Comparison of ENCODE assay signal across 9 mouse cellular contexts in the genomic region with DNA sequence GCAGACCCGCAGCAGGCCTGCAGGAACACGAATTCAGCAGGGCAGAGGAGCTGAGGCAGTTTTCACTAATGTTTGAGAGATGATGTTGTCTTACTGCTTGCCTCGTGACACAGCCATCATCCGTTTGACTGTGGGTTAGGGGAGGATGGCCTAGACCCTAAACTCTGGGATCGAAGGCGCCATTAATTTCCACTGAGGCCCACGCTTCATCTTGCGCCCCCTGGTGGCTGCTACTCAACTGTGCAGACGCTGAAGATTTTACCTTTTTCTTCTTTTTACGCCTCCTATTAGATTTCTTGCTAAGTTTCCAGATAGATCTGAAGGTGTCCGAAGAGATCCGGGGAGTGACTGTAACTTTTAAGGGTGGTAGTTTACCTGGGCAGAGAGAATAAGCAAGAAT. TPM values are rescaled to one million over a fixed set of nuclear protein-coding genes. Genes with fewer than 3 reads are reported as not detected.
DNase-seq lines count a peak whose midpoint lies in the region; ATAC-seq and TF ChIP-seq lines count a peak whose summit lies in the region.
"Had no signal": no experiment of that assay in that cellular context is flagged by ENCODE, and none has a peak within 500 bp of the region (broad histone marks: within the 10 kb centered on the region; RNA-seq: fewer than 3 reads in every experiment).

No protein-coding gene starts in this region.

- no peaks in the 10 kb centered on the region for H3K9me3 ChIP-seq in kidney, postnatal 0 days (replicated peaks; ENCODE audit: low read length)
- no peaks in the 10 kb centered on the region for H3K9me3 ChIP-seq in liver, embryonic 15.5 days (replicated peaks)
- H3K9me3 ChIP-seq: neural tube, embryonic 12.5 days had no signal

- WGBS in kidney, postnatal 0 days, result 43% methylated on average over 12 of the region's 12 CpGs
- WGBS in liver, embryonic 15.5 days (ENCODE audit: insufficient replicate concordance), result 36% methylated on average over 12 of the region's 12 CpGs

- H3K27me3 ChIP-seq in kidney, postnatal 0 days (ENCODE audit: insufficient read depth, low read length), result no peaks in the 10 kb centered on the region
- H3K27me3 ChIP-seq in liver, embryonic 15.5 days, result no peaks in the 10 kb centered on the region
- H3K27me3 ChIP-seq: neural tube, embryonic 12.5 days had no signal

- H3K36me3 ChIP-seq in kidney, postnatal 0 days (ENCODE audit: insufficient read depth, low read length), result no peaks in the 10 kb centered on the region
- H3K36me3 ChIP-seq in liver, embryonic 15.5 days (replicated peaks), result no peaks in the 10 kb centered on the region
- H3K36me3 ChIP-seq: neural tube, embryonic 12.5 days had no signal

- H3K4me3 ChIP-seq in kidney, postnatal 0 days (replicated peaks; ENCODE audit: low read depth, low read length), result no peak overlapping the region
- peak overlapping the region; percentile 9 for H3K4me3 ChIP-seq in gastrocnemius, adult 2 months
- no peak overlapping the region for H3K4me3 ChIP-seq in liver, embryonic 15.5 days (replicated peaks)
- H3K4me3 ChIP-seq: neural tube, embryonic 12.5 days had no signal

- no peak for ATAC-seq in kidney, postnatal 0 days (replicated peaks; ENCODE audit: low FRiP score, low read depth)
- ATAC-seq in liver, embryonic 15.5 days (ENCODE audit: insufficient read depth), result no peak

- intact Hi-C loops in gastrocnemius, adult 2 months (cut with DNase I), result loop anchor here (2.0 kb wide), 2 partner anchors 141 to 211 kb away; no protein-coding TSS in a partner anchor

- no peak overlapping the region for H3K27ac ChIP-seq in kidney, postnatal 0 days
- H3K27ac ChIP-seq in gastrocnemius, adult 2 months, result no peak overlapping the region
- H3K27ac ChIP-seq in liver, embryonic 15.5 days (replicated peaks), result no peak overlapping the region
- H3K27ac ChIP-seq: neural tube, embryonic 12.5 days had no signal

- peak; percentile 84 for TF ChIP-seq CTCF in kidney, postnatal 0 days (IDR thresholded peaks at IDR 0.05; ENCODE audit: low read depth)
- peak; percentile 92 for TF ChIP-seq CTCF in gastrocnemius, adult 2 months (IDR thresholded peaks at IDR 0.05)

- no peak overlapping the region for H3K9ac ChIP-seq in kidney, postnatal 0 days (ENCODE audit: low read depth, low read length)
- H3K9ac ChIP-seq in liver, embryonic 15.5 days, result no peak overlapping the region
- H3K9ac ChIP-seq: neural tube, embryonic 12.5 days had no signal

- H3K4me2 ChIP-seq in kidney, postnatal 0 days (ENCODE audit: low read length), result no peak overlapping the region
- peak overlapping the region; percentile 35; the same call in 1 of the 2 replicates for H3K4me2 ChIP-seq in liver, embryonic 15.5 days
- H3K4me2 ChIP-seq: neural tube, embryonic 12.5 days had no signal

- DNase-seq in kidney, postnatal 0 days (ENCODE audit: low spot score), result peak; percentile 53
- no peak for DNase-seq in kidney, adult 11 months
- peak; percentile 76 for DNase-seq in ES-CJ7 (ENCODE audit: low read depth, low spot score)
- DNase-seq in adrenal gland, postnatal 36 days, result peak; percentile 49 to 74
- peak; percentile 59 for DNase-seq in gastrocnemius, adult 2 months
- peak; percentile 12 to 48 for DNase-seq in spleen, postnatal 14 days (ENCODE audit: low spot score in 2 of 2)
- DNase-seq in Muller cell, postnatal 12 days (ENCODE audit: inconsistent ontology term), result no peak

- H3K4me1 ChIP-seq in kidney, postnatal 0 days (replicated peaks; ENCODE audit: insufficient read depth, low read length), result no peaks in the 10 kb centered on the region
- no peaks in the 10 kb centered on the region; the same call in 1 of the 2 replicates for H3K4me1 ChIP-seq in liver, embryonic 15.5 days (replicated peaks)

RNA-seq across cellular contexts. Expression of gene Rnf7, which starts 13.3 kb away (rescaled TPM):
- polyA plus RNA-seq in kidney, postnatal 0 days (2015; fragmentation: Nextera tagmentation; extraction: Ambion mirVana), result 241 and 255 TPM in 2 replicates
- 10 to 100 TPM; 74.9 to 79.7 TPM for total RNA-seq in adrenal gland, postnatal 36 days (2021)
- total RNA-seq in gastrocnemius, adult 2 months (2021), result 10 to 100 TPM; 67.3 to 80.3 TPM
- 56.0 and 59.1 TPM in 2 replicates for polyA plus RNA-seq in liver, embryonic 15.5 days (2015; fragmentation: Nextera tagmentation; extraction: Ambion mirVana)

RNA-seq across cellular contexts. Expression of gene Gm28729, which starts 33.3 kb away (rescaled TPM):
- polyA plus RNA-seq in kidney, postnatal 0 days (2015; fragmentation: Nextera tagmentation; extraction: Ambion mirVana), result 0.09 TPM in 1 of 2 replicates, not detected in the other
- not detected for total RNA-seq in adrenal gland, postnatal 36 days (2021)
- total RNA-seq in gastrocnemius, adult 2 months (2021), result not detected
- 0.06 and 0.09 TPM in 2 replicates for polyA plus RNA-seq in liver, embryonic 15.5 days (2015; fragmentation: Nextera tagmentation; extraction: Ambion mirVana)
- polyA plus RNA-seq: neural tube, embryonic 12.5 days had no signal

Comparison
In these comparisons a context has a peak if more than half of its experiments do, and no peak if none do; other contexts are left out.
1. DNase-seq: peak in kidney, postnatal 0 days (single experiment), ES-CJ7 (single experiment), adrenal gland, postnatal 36 days (2 of 2), gastrocnemius, adult 2 months (single experiment) and spleen, postnatal 14 days (2 of 2); none in kidney, adult 11 months (single experiment) and Muller cell, postnatal 12 days (single experiment).